Mouse (Mus musculus): ENCODE measurements around the gene Chsy1. TPM values are rescaled to one million over a fixed set of nuclear protein-coding genes. Genes with fewer than 3 reads are reported as not detected.

The Chsy1 gene
- polyA plus RNA-seq, 1 experiment from 2014 or later, result 13.9 TPM

DNA sequence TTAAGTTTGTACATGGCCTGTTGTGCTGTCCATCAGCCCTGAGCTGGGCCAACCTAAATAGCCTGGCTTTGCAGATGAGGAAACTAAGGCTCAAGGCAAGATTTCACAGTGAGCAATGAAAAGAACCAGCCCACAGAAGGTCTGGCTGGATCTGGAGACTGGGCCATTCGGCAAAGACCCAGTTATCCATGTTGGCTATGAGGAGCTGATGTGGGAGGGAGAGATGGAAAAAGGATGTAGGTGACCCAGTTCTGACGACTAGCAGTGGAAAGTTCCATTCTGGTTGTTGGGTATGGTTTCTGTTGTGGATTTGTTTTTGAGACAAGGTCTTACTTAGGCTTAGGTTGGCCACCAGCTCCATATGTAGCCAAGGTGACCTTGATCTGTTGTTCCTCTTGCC lies 21.2 kb upstream of the Chsy1 start:
- no peak for ATAC-seq (ENCODE audit: low FRiP score, low TSS enrichment)
- Histone ChIP-seq H3K27me3 (ENCODE audit: insufficient read depth, low read length) (no peaks in the 10 kb centered on the region), H3K9me3 (ENCODE audit: low read length) (no peaks in the 10 kb centered on the region), H3K9ac (replicated peaks; ENCODE audit: low read length) (no peak overlapping the region), H3K27ac (ENCODE audit: low read length) (no peak overlapping the region), H3K4me1 (ENCODE audit: insufficient read depth, low read length) (0 out of 2 replicates have a peak, but pooled peaks cover 8% of the 10 kb centered on the region), H3K36me3 (ENCODE audit: insufficient read depth, low read length) (peaks cover 79% of the 10 kb centered on the region), H3K4me3 (ENCODE audit: low read length) (no peak overlapping the region), H3K4me2 (replicated peaks; ENCODE audit: low read depth, low read length) (no peak overlapping the region)
- 85% methylated on average over 2 of the region's 2 CpGs for WGBS

GRCm38 (mm10) chr7:66090676-66091190 lies 18.6 kb upstream of the Chsy1 start:
- Histone ChIP-seq H3K27me3 (ENCODE audit: insufficient read depth, low read length) (no peaks in the 10 kb centered on the region), H3K4me1 (ENCODE audit: insufficient read depth, low read length) (no peaks in the 10 kb centered on the region), H3K9me3 (ENCODE audit: low read length) (no peaks in the 10 kb centered on the region; the same call in 1 of the 2 replicates), H3K9ac (replicated peaks; ENCODE audit: low read length) (no peak overlapping the region), H3K4me3 (ENCODE audit: low read length) (no peak overlapping the region), H3K27ac (ENCODE audit: low read length) (no peak overlapping the region), H3K36me3 (ENCODE audit: insufficient read depth, low read length) (peaks cover 56% of the 10 kb centered on the region), H3K4me2 (replicated peaks; ENCODE audit: low read depth, low read length) (no peak overlapping the region)
- WGBS, result 87% methylated on average over 11 of the region's 11 CpGs
- ATAC-seq (ENCODE audit: low FRiP score, low TSS enrichment), result no peak

- Histone ChIP-seq H3K27ac (ENCODE audit: low read length) (no peak overlapping the region), H3K9ac (replicated peaks; ENCODE audit: low read length) (no peak overlapping the region), H3K27me3 (ENCODE audit: insufficient read depth, low read length) (no peaks in the 10 kb centered on the region), H3K4me3 (ENCODE audit: low read length) (no peak overlapping the region), H3K36me3 (ENCODE audit: insufficient read depth, low read length) (peaks cover 49% of the 10 kb centered on the region), H3K4me2 (replicated peaks; ENCODE audit: low read depth, low read length) (no peak overlapping the region), H3K4me1 (ENCODE audit: insufficient read depth, low read length) (no peaks in the 10 kb centered on the region), H3K9me3 (ENCODE audit: low read length) (no peaks in the 10 kb centered on the region; the same call in 1 of the 2 replicates)
- ATAC-seq (ENCODE audit: low FRiP score, low TSS enrichment), result 0 out of 2 replicates have a peak, but pooled peaks have one; percentile 42
- 70% methylated on average over 7 of the region's 7 CpGs for WGBS
These were observed 17.8 kb upstream of the Chsy1 start for GRCm38 (mm10) chr7:66091553-66091952.

DNA sequence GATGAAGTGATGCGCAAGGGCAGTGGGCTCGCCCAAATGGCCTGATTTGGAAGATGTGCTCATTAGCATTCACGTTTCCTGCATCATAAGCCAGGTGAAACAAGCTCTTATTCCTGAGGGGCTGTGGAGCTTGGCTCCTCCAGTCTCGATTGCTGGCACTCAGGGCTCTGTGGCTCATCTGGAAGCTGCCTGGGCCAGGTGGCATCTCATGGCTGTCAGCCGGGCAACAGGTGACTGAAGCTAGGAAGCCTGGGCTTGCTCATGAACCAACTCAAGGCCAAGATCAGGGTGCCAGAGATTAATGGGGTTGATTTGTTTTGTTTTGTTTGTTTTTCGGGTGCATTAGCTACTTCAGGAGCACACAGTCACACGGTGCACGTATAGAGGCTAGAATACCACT lies 16.7 kb upstream of the Chsy1 start:
- H3K9me3 ChIP-seq (ENCODE audit: low read length), result no peaks in the 10 kb centered on the region; the same call in 1 of the 2 replicates
- ATAC-seq (ENCODE audit: low FRiP score, low TSS enrichment), result no peak
- H3K4me3 ChIP-seq (ENCODE audit: low read length), result no peak overlapping the region
- no peak overlapping the region for H3K4me2 ChIP-seq (replicated peaks; ENCODE audit: low read depth, low read length)
- H3K36me3 ChIP-seq (ENCODE audit: insufficient read depth, low read length), result peaks cover 38% of the 10 kb centered on the region
- H3K27me3 ChIP-seq (ENCODE audit: insufficient read depth, low read length), result no peaks in the 10 kb centered on the region
- WGBS, result 89% methylated on average over 8 of the region's 8 CpGs
- H3K9ac ChIP-seq (replicated peaks; ENCODE audit: low read length), result no peak overlapping the region
- no peaks in the 10 kb centered on the region for H3K4me1 ChIP-seq (ENCODE audit: insufficient read depth, low read length)
- no peak overlapping the region for H3K27ac ChIP-seq (ENCODE audit: low read length)

DNA sequence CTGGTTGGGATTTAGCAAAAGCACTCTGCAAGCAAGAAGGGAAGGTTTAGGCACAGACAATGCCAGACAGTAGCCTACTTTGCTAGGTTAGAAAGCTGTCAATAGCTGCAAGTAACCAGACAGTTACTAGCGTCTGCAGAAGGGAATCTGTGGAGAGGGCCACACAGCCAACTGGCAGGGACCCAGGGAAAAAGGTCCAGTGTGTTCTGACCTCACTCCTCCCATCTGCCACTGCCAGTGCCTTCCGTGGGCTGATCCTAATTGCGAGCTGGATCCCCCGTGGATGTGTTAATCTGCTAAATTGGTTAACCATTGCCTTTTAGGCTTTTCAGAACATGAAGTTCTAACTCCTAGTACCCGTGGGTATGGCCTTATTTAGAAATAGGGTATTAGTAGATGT lies 15.2 kb upstream of the Chsy1 start:
- no peak for ATAC-seq (ENCODE audit: low FRiP score, low TSS enrichment)
- H3K4me2 ChIP-seq (replicated peaks; ENCODE audit: low read depth, low read length), result no peak overlapping the region
- H3K36me3 ChIP-seq (ENCODE audit: insufficient read depth, low read length), result peaks cover 24% of the 10 kb centered on the region
- no peaks in the 10 kb centered on the region for H3K4me1 ChIP-seq (ENCODE audit: insufficient read depth, low read length)
- no peak overlapping the region for H3K4me3 ChIP-seq (ENCODE audit: low read length)
- no peaks in the 10 kb centered on the region for H3K27me3 ChIP-seq (ENCODE audit: insufficient read depth, low read length)
- 75% methylated on average over 5 of the region's 5 CpGs for WGBS
- H3K9me3 ChIP-seq (ENCODE audit: low read length), result no peaks in the 10 kb centered on the region; the same call in 1 of the 2 replicates
- no peak overlapping the region for H3K9ac ChIP-seq (replicated peaks; ENCODE audit: low read length)
- no peak overlapping the region for H3K27ac ChIP-seq (ENCODE audit: low read length)

DNA sequence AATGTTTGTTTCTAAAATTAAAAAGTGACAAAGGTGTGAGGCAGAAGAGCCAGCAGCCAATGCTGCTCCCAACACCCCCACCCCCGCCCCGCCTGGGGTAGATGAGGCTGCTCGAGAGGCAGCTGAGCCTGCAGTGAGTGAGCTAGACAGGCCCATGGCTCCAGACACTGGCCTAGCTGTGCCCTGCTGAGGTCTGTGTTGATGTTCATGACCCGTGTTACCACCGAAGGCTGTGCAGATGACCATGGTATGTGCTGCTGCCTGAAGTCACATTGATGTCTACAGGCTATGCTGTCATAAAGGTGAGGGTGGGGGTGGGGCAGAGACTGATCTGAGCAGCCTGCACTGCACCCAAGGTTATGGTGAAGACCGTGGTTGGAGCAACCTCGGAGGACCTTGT lies 10.5 kb upstream of the Chsy1 start:
- H3K9ac ChIP-seq (replicated peaks; ENCODE audit: low read length), result no peak overlapping the region
- no peaks in the 10 kb centered on the region for H3K27me3 ChIP-seq (ENCODE audit: insufficient read depth, low read length)
- WGBS, result 82% methylated on average over 7 of the region's 7 CpGs
- H3K4me3 ChIP-seq (ENCODE audit: low read length), result no peak overlapping the region
- no peaks in the 10 kb centered on the region for H3K36me3 ChIP-seq (ENCODE audit: insufficient read depth, low read length)
- H3K9me3 ChIP-seq (ENCODE audit: low read length), result no peaks in the 10 kb centered on the region; the same call in 1 of the 2 replicates
- no peak overlapping the region for H3K4me2 ChIP-seq (replicated peaks; ENCODE audit: low read depth, low read length)
- H3K27ac ChIP-seq (ENCODE audit: low read length), result no peak overlapping the region
- H3K4me1 ChIP-seq (ENCODE audit: insufficient read depth, low read length), result no peaks in the 10 kb centered on the region
- ATAC-seq (ENCODE audit: low FRiP score, low TSS enrichment), result no peak

DNA sequence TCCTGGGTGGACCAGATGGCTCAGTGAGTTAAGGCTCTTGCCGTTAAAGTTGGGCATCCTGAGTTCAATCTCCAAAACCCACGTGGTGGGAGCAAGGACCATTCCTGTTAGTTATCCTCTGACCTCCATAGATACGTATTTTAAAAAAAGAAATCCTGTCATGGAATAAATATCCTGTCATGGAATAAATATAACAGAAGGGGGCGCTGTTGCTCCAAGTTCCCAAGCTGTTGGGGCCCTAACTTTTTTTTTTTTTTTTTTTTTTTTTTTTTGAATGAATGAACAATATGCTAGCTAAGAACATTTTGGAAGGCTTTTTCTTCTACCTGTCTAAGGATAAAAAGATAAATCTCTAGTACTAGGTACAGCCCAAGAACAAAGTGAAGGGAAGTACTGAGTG lies 7.4 kb upstream of the Chsy1 start:
- ATAC-seq (ENCODE audit: low FRiP score, low TSS enrichment), result no peak
- no peak overlapping the region for H3K4me2 ChIP-seq (replicated peaks; ENCODE audit: low read depth, low read length)
- H3K4me1 ChIP-seq (ENCODE audit: insufficient read depth, low read length), result no peaks in the 10 kb centered on the region; the same call in 1 of the 2 replicates
- no peak overlapping the region for H3K4me3 ChIP-seq (ENCODE audit: low read length)
- 6% methylated on average over 4 of the region's 4 CpGs for WGBS
- H3K36me3 ChIP-seq (ENCODE audit: insufficient read depth, low read length), result no peaks in the 10 kb centered on the region
- no peak overlapping the region for H3K27ac ChIP-seq (ENCODE audit: low read length)
- no peak overlapping the region for H3K9ac ChIP-seq (replicated peaks; ENCODE audit: low read length)
- H3K9me3 ChIP-seq (ENCODE audit: low read length), result no peaks in the 10 kb centered on the region
- no peaks in the 10 kb centered on the region for H3K27me3 ChIP-seq (ENCODE audit: insufficient read depth, low read length)

- Histone ChIP-seq H3K4me2 (replicated peaks; ENCODE audit: low read depth, low read length) (no peak overlapping the region), H3K36me3 (ENCODE audit: insufficient read depth, low read length) (no peaks in the 10 kb centered on the region), H3K27me3 (ENCODE audit: insufficient read depth, low read length) (no peaks in the 10 kb centered on the region), H3K9ac (replicated peaks; ENCODE audit: low read length) (no peak overlapping the region), H3K4me1 (ENCODE audit: insufficient read depth, low read length) (no peaks in the 10 kb centered on the region; the same call in 1 of the 2 replicates), H3K9me3 (ENCODE audit: low read length) (no peaks in the 10 kb centered on the region), H3K4me3 (ENCODE audit: low read length) (no peak overlapping the region), H3K27ac (ENCODE audit: low read length) (no peak overlapping the region)
- 90% methylated on average over 5 of the region's 5 CpGs for WGBS
- no peak for ATAC-seq (ENCODE audit: low FRiP score, low TSS enrichment)
These were observed 4.8 kb upstream of the Chsy1 start for GRCm38 (mm10) chr7:66104531-66104930.

- WGBS, result 55% methylated on average over 4 of the region's 4 CpGs
- H3K36me3 ChIP-seq (ENCODE audit: insufficient read depth, low read length), result no peaks in the 10 kb centered on the region
These were observed 3.5 kb upstream of the Chsy1 start for GRCm38 (mm10) chr7:66105771-66106170.

GRCm38 (mm10) chr7:66106581-66107056 lies 2.7 kb upstream of the Chsy1 start:
- H3K4me1 ChIP-seq (ENCODE audit: insufficient read depth, low read length), result peaks cover 13% of the 10 kb centered on the region; the same call in 1 of the 2 replicates
- no peaks in the 10 kb centered on the region for H3K27me3 ChIP-seq (ENCODE audit: insufficient read depth, low read length)
- 60% methylated on average over 7 of the region's 7 CpGs for WGBS
- no peak overlapping the region for H3K9ac ChIP-seq (replicated peaks; ENCODE audit: low read length)
- H3K36me3 ChIP-seq (ENCODE audit: insufficient read depth, low read length), result no peaks in the 10 kb centered on the region
- H3K27ac ChIP-seq (ENCODE audit: low read length), result no peak overlapping the region
- H3K4me3 ChIP-seq (ENCODE audit: low read length), result no peak overlapping the region
- no peak overlapping the region for H3K4me2 ChIP-seq (replicated peaks; ENCODE audit: low read depth, low read length)
- no peaks in the 10 kb centered on the region for H3K9me3 ChIP-seq (ENCODE audit: low read length)
- ATAC-seq (ENCODE audit: low FRiP score, low TSS enrichment), result no peak

More at GRCm38 (mm10) chr7:66105771-66106170, 3.5 kb upstream of the Chsy1 start:
- no peak overlapping the region for H3K4me2 ChIP-seq (replicated peaks; ENCODE audit: low read depth, low read length)
- H3K27me3 ChIP-seq (ENCODE audit: insufficient read depth, low read length), result no peaks in the 10 kb centered on the region
- no peak overlapping the region for H3K4me3 ChIP-seq (ENCODE audit: low read length)
- no peak overlapping the region for H3K9ac ChIP-seq (replicated peaks; ENCODE audit: low read length)
- H3K4me1 ChIP-seq (ENCODE audit: insufficient read depth, low read length), result peaks cover 5% of the 10 kb centered on the region; the same call in 1 of the 2 replicates
- H3K9me3 ChIP-seq (ENCODE audit: low read length), result no peaks in the 10 kb centered on the region
- no peak for ATAC-seq (ENCODE audit: low FRiP score, low TSS enrichment)
- no peak overlapping the region for H3K27ac ChIP-seq (ENCODE audit: low read length)
